Mouse (Mus musculus) telencephalon, adult 2 months (tissue): ENCODE data around the gene Swt1.

Experiments used
- DNase-seq: peaks from one replicate; pipeline ENCODE4 v3.0.0-alpha.2; 2011; ENCODE audit warnings: low read depth, low spot score

Gene Swt1

GRCm38 (mm10) chr1:151320408-151320807, 107.8 kb downstream of the Swt1 start:
- no peak for DNase-seq

- no peak for DNase-seq
These were observed 109.0 kb downstream of the Swt1 start for GRCm38 (mm10) chr1:151319267-151319666.
